Mouse (Mus musculus): ENCODE data around the gene Rnf11. TPM values are rescaled to one million over a fixed set of nuclear protein-coding genes. Genes with fewer than 3 reads are reported as not detected.

Gene Rnf11
- 65.6 TPM for polyA plus RNA-seq (2017; shearing (Covaris generic))

GRCm38 (mm10) chr4:109484621-109485020 lies at the start of gene Rnf11:
Rnf11 (minus strand) TSS chr4:109484728.

DNA sequence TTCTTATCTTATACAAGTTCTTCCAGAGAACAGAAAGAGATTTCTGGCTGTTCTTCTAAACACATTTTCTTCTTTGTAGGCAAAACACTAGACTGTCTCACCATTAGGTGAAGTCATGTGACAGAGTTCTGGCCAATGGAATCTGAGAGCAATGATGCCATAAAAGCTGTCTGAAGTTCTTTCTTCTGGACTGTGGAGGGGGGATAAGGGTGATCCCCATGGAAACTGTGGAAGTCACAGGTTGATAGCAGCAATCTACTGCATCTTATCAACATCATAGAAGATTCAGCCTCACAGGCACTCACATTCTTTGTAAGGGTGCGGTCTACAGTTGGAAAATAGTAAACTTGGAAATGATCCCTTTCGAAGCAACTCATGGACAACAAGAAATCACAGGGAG lies 46.6 kb upstream of the Rnf11 start, which contains the start of gene 4930522H14Rik:
Gene 4930522H14Rik, minus strand, starts transcription at position 187 of the 400 bp plus-strand sequence.

GRCm38 (mm10) chr4:109406486-109407175 lies 77.9 kb downstream of the Rnf11 start, which contains the start of gene Ttc39a:
Ttc39a (plus strand) TSS chr4:109406623.

Other genes starting within 250 kb of the Rnf11 start
- 114 TPM for gene Eps15, start 204.5 kb downstream of the Rnf11 start, polyA plus RNA-seq (2017; shearing (Covaris generic))
- not detected for gene Ttc39a, start 78.1 kb downstream of the Rnf11 start, polyA plus RNA-seq (2017; shearing (Covaris generic))
- gene 4930522H14Rik, start 46.6 kb upstream of the Rnf11 start, polyA plus RNA-seq (2017; shearing (Covaris generic)), result not detected
- 4.9 TPM for gene Cdkn2c, start 182.5 kb upstream of the Rnf11 start, polyA plus RNA-seq (2017; shearing (Covaris generic))
- 38.3 TPM for gene Faf1, start 191.9 kb upstream of the Rnf11 start, polyA plus RNA-seq (2017; shearing (Covaris generic))